Mouse (Mus musculus) embryonic facial prominence, embryonic 15.5 days (tissue): ENCODE results near the gene Hoxc10. TPM values are rescaled to one million over a fixed set of nuclear protein-coding genes. Genes with fewer than 3 reads are reported as not detected.

ENCODE experiments used
- ATAC-seq: fragments of 200-750 bp; cut with Nextera tagmentation; 2 replicates; pipeline ENCODE4 v1.8.0; 2017; ENCODE audit warnings: low read depth, moderate TSS enrichment; ENCODE audit not compliant: insufficient number of reproducible peaks, low FRiP score, low TSS enrichment
- H3K27ac ChIP-seq: fragments of 300-500 bp; sonication (generic); replicated peaks from 2 replicates; pipeline ENCODE4 v1.5.1; 2015; ENCODE audit warnings: mild to moderate bottlenecking, inconsistent platforms
- H3K27me3 ChIP-seq: fragments of 300-500 bp; sonication (generic); 2 replicates; pipeline ENCODE4 v1.6.1; 2015; ENCODE audit warnings: inconsistent platforms
- H3K36me3 ChIP-seq: fragments of 300-500 bp; sonication (generic); 2 replicates; pipeline ENCODE4 v1.6.1; 2015; ENCODE audit warnings: mild to moderate bottlenecking, inconsistent platforms
- H3K4me1 ChIP-seq: fragments of 300-500 bp; sonication (generic); 2 replicates; pipeline ENCODE4 v1.6.1; 2015; ENCODE audit warnings: inconsistent platforms
- H3K4me2 ChIP-seq: fragments of 300-500 bp; sonication (generic); replicated peaks from 2 replicates; pipeline ENCODE4 v1.6.1; 2015; ENCODE audit warnings: mild to moderate bottlenecking, inconsistent platforms
- H3K4me3 ChIP-seq: fragments of 300-500 bp; sonication (generic); replicated peaks from 2 replicates; pipeline ENCODE4 v1.5.1; 2015; ENCODE audit warnings: mild to moderate bottlenecking, inconsistent platforms
- H3K9ac ChIP-seq: fragments of 300-500 bp; sonication (generic); 2 replicates; pipeline ENCODE4 v1.6.1; 2015; ENCODE audit warnings: inconsistent platforms
- H3K9me3 ChIP-seq: fragments of 300-500 bp; sonication (generic); replicated peaks from 2 replicates; pipeline ENCODE4 v1.6.1; 2016; ENCODE audit warnings: inconsistent platforms
- WGBS: fragments of 180-500 bp; shearing (Covaris S2); methylation state at CpG from one replicate; pipeline ENCODE4 v1.1.7; 2015; 5-methylcytosine and 5-hydroxymethylcytosine counted together
- polyA plus RNA-seq: library from polyadenylated mRNA; unstranded; fragments of >200 nt; fragmentation: Nextera tagmentation; extraction: Ambion mirVana; gene quantifications from 2 replicates; pipeline ENCODE4 v1.2.1, GENCODE M21; 2015

Hoxc10 gene
- polyA plus RNA-seq, 1 experiment from 2014 or later, result not detected

DNA sequence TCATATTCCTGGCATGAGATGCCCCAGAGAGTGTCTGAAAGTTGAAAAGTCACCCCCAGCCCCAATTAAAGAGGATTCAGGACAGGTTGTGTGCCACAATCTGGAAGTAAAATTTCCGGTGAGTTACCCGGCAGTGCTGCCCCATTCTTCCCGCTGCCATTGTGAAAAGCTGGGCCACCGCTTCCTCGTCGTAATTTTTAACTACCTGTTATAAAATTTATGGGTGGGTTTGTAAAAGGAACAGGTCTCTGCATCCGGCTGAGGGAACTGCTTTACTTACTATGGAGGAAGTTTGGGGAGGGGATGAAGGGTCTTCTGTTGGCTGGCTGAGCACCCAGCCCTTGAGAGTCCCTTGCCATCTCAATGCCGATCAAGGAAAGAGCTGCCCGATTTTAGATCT is 30.0 kb downstream of the Hoxc10 start:
- H3K36me3 ChIP-seq, result no peaks in the 10 kb centered on the region
- H3K4me2 ChIP-seq, result no peak overlapping the region
- H3K27ac ChIP-seq, result no peak overlapping the region
- H3K27me3 ChIP-seq, result peaks cover 97% of the 10 kb centered on the region
- H3K4me3 ChIP-seq, result no peak overlapping the region
- no peak for ATAC-seq
- peaks cover 19% of the 10 kb centered on the region for H3K4me1 ChIP-seq
- no peak overlapping the region for H3K9ac ChIP-seq
- no peaks in the 10 kb centered on the region for H3K9me3 ChIP-seq
- 2% methylated on average over 9 of the region's 9 CpGs for WGBS

DNA sequence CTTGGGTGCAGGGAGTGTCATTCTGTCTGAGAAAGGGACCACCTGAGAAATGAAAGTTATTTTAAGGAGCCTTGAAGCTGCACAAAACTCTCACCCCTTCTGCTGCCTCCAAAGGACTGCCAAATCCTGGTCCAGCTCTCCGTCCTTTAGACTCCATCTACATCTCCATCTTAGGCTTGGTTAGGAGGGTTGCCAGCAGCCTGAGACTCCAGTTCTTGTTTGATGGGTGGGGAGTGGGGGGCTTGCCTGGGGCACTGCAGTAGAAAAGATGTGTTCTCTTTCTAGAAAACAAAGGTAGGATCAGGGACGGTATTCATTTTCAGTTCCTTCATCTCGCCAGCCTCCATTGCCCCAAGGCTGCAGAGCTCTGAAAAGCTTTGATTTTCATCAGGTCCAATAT is 30.8 kb downstream of the Hoxc10 start:
- peaks cover 97% of the 10 kb centered on the region for H3K27me3 ChIP-seq
- no peak overlapping the region for H3K27ac ChIP-seq
- WGBS, result 3% methylated on average over 3 of the region's 3 CpGs
- H3K4me3 ChIP-seq, result no peak overlapping the region
- no peaks in the 10 kb centered on the region for H3K9me3 ChIP-seq
- no peak for ATAC-seq
- no peak overlapping the region for H3K4me2 ChIP-seq
- H3K36me3 ChIP-seq, result no peaks in the 10 kb centered on the region
- H3K4me1 ChIP-seq, result peaks cover 19% of the 10 kb centered on the region
- H3K9ac ChIP-seq, result no peak overlapping the region

DNA sequence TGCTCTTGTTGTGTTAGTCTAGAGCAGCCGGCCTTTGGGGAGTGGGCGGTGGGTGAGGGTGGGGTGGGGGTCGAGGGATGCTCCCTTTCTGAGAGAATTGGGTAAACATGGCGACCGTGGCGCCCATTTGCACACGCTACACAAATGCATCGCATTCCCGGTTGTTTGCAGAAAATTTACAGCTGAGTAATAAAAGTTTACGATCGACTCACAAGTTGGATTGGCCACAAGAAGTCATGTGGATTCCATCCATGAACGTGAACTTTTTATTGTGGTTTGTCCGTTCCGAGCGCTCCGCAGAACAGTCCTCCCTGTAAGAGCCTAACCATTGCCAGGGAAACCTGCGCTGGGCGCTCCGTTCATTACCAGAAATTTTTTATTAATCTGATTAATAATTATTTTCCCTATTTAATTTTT is 31.4 kb downstream of the Hoxc10 start, which contains the start of gene Hoxc6:
Gene Hoxc6, plus strand, starts transcription at position 319 of the 417 bp plus-strand sequence.
- H3K27ac ChIP-seq, result no peak within 1 kb of the TSS
- no peaks in the 10 kb centered on the region for H3K9me3 ChIP-seq
- peaks cover 97% of the 10 kb centered on the region for H3K27me3 ChIP-seq
- no peak for ATAC-seq
- H3K9ac ChIP-seq, result no peak within 1 kb of the TSS
- peaks cover 19% of the 10 kb centered on the region for H3K4me1 ChIP-seq
- 2% methylated on average over 19 of the region's 19 CpGs for WGBS
- H3K36me3 ChIP-seq, result no peaks in the 10 kb centered on the region
- peak within 1 kb of the TSS; percentile 79 for H3K4me2 ChIP-seq
- peak within 1 kb of the TSS; percentile 47 for H3K4me3 ChIP-seq

DNA sequence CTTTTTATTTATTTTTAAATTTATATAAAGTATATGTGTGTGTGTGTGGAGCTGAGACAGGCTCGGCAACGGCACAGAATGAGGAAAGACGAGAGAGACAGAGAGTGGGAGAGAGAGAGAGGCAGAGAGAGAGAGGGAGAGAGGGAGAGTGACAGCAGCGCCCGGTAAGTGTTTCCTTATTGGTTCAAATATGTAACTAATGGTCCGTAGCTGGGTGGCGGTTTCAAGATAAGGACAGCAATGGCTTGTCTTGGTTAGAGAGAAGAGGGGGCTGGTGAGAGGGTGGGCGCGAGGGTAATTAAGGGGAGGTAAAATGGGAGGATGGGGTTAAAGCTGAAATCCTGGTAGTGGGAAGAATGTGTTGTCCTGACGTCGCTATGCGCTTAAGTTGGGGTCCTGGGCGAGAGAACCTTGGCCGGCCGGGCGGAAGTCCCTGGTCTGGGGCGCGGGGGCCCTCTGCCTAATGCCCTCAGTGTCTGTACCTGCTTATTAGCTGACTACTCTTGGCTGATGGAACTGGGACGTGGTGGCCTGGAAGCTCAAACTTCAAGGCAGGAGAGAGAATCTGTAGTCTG is 32.1 kb downstream of the Hoxc10 start:
- Histone ChIP-seq H3K9me3 (no peaks in the 10 kb centered on the region), H3K4me1 (peaks cover 19% of the 10 kb centered on the region), H3K4me2 (peak overlapping the region; percentile 79), H3K36me3 (no peaks in the 10 kb centered on the region), H3K27ac (no peak overlapping the region), H3K9ac (no peak overlapping the region), H3K27me3 (peaks cover 97% of the 10 kb centered on the region), H3K4me3 (peak overlapping the region; percentile 47)
- under 1% methylated on average over 19 of the region's 19 CpGs for WGBS
- ATAC-seq, result no peak

DNA sequence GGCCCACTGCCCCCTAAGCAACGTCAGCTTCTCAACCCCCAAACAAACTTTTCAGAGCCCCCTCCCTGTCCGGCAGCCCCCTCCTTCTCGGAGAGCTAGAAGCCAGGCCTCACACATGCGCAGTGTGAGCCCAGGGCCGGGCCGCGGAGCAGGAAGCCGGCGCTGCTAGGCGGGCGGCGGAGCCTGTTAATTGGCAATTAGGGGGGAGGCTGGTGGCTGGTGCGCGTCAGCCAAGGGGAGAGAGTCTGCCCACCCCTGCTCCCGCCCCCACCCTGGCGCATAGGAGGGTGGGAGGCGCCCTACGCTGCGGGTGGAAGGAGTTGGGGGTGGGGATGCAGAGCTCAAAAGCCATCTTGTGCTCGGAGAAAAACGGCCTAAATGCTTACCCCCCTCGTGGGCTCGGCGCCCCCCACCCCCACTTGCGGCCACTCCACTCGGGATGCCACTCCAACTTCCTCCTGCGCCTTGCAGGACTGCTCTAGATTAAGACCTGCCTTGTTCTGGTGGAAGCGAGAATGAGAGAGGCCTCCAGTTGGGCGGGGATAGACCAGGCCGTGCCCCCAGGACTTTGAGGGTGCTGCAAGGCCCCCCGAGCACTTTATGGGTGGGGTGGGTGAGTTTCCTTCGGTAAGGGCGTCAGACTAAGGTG is 32.7 kb downstream of the Hoxc10 start:
- Histone ChIP-seq H3K4me1 (peaks cover 19% of the 10 kb centered on the region), H3K27me3 (peaks cover 98% of the 10 kb centered on the region), H3K36me3 (no peaks in the 10 kb centered on the region), H3K9ac (peak overlapping the region; percentile 26), H3K9me3 (no peaks in the 10 kb centered on the region), H3K27ac (no peak overlapping the region), H3K4me2 (peak overlapping the region; percentile 79), H3K4me3 (peak overlapping the region; percentile 47)
- WGBS, result under 1% methylated on average over 33 of the region's 33 CpGs
- peak; percentile 47; the same call in 1 of the 2 replicates for ATAC-seq

DNA sequence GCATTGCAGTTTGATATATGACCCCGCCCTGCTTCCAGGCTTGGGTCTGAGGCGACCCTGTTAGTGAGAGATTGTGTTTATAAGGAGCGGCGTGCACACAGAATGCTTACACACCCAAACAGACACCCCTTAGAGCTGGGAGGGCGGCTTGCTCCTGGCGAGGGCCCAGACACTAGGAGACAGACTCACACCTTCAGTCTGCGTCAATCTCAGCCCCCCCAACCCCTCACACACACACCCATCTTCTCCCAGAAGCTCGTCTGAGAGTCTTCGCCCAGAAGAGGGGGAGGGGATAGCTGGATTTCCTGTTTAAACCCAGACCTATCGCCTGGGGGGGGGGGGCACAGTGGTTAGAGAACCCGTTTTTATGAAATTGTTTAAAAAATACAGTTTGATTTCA is 33.4 kb downstream of the Hoxc10 start:
- Histone ChIP-seq H3K27ac (no peak overlapping the region), H3K4me3 (peak overlapping the region; percentile 47), H3K4me2 (peak overlapping the region; percentile 79; the same call in 1 of the 2 replicates), H3K27me3 (peaks cover 98% of the 10 kb centered on the region), H3K9ac (no peak overlapping the region), H3K4me1 (peaks cover 19% of the 10 kb centered on the region), H3K36me3 (no peaks in the 10 kb centered on the region), H3K9me3 (no peaks in the 10 kb centered on the region)
- WGBS, result 2% methylated on average over 11 of the region's 11 CpGs
- ATAC-seq, result 0 out of 2 replicates have a peak, but pooled peaks have one; percentile 19

DNA sequence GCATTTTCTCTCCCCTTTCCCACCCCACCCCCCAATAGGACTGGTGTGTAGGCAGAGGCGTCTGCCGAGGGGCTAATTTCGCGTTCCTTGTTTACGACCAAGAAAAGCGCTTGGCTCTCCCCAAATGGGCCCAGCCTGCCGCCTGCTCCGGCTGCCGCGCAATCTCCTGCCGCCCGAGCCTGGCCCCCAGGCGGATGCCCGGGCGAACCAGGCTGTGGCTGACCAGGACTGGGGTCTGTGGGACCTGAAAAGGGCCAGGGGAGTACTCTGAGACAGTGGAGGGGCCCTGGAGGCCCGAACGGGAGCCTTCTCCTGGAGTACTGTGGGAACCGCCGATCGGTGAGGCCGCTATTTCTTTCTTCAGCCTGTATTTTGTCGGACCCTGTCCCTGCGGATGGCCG is 33.9 kb downstream of the Hoxc10 start:
- Histone ChIP-seq H3K27ac (no peak overlapping the region), H3K4me1 (peaks cover 19% of the 10 kb centered on the region), H3K27me3 (peaks cover 98% of the 10 kb centered on the region), H3K9me3 (no peaks in the 10 kb centered on the region), H3K4me2 (no peak overlapping the region), H3K9ac (no peak overlapping the region), H3K4me3 (0 out of 2 replicates have a peak overlapping the region, but pooled peaks have one; percentile 10), H3K36me3 (no peaks in the 10 kb centered on the region)
- ATAC-seq, result no peak
- 2% methylated on average over 24 of the region's 24 CpGs for WGBS

DNA sequence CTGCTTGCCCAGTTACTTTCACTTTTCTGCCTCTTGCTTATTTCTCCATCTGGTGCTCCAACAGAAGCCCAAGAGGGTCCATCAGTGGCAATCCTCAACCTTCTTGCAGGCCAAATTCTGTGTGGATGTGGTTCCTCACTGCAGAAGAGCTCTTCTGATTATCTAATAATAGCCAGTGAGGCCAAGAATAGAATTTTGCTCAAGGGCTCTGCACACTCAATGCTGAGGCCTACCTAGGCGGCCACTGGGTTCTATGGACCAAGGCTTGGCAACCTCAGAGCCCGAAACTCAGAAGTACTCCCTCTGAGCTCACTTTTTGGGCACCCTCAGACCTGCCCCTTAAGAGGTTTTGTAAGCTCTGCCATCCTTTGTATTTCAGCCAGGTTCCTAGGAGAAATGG is 34.8 kb downstream of the Hoxc10 start:
- H3K4me3 ChIP-seq, result no peak overlapping the region
- WGBS, result 13% methylated on average over 2 of the region's 2 CpGs

DNA sequence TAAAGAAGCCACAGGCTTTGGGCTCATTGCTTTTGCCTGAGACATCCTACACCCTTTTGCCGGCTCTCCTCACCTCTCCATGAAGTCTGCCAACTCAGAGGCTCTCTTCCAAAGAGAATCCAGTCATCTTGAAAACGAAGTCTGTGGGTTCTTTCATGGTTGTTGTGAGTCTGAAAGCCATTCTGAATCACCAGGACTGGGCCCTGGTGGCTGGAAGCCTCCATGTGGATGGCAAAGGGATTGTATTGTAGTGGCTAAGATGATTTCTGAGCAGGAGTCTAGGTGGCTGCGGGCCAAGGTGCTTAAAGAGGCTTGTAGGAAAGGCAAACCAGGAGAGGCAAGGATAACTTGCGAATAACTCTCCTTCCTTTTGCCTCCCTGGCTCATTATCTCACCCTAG is 35.6 kb downstream of the Hoxc10 start:
- Histone ChIP-seq H3K4me3 (no peak overlapping the region), H3K9ac (no peak overlapping the region), H3K27me3 (peaks cover 98% of the 10 kb centered on the region), H3K4me2 (no peak overlapping the region), H3K4me1 (peaks cover 19% of the 10 kb centered on the region), H3K36me3 (no peaks in the 10 kb centered on the region), H3K9me3 (no peaks in the 10 kb centered on the region), H3K27ac (no peak overlapping the region)
- WGBS, result 9% methylated on average over 4 of the region's 4 CpGs
- no peak for ATAC-seq

More for the DNA sequence above, 34.8 kb downstream of the Hoxc10 start:
- Histone ChIP-seq H3K4me1 (peaks cover 19% of the 10 kb centered on the region), H3K27me3 (peaks cover 98% of the 10 kb centered on the region), H3K9ac (no peak overlapping the region), H3K27ac (no peak overlapping the region), H3K4me2 (no peak overlapping the region), H3K36me3 (no peaks in the 10 kb centered on the region), H3K9me3 (no peaks in the 10 kb centered on the region)
- no peak for ATAC-seq

DNA sequence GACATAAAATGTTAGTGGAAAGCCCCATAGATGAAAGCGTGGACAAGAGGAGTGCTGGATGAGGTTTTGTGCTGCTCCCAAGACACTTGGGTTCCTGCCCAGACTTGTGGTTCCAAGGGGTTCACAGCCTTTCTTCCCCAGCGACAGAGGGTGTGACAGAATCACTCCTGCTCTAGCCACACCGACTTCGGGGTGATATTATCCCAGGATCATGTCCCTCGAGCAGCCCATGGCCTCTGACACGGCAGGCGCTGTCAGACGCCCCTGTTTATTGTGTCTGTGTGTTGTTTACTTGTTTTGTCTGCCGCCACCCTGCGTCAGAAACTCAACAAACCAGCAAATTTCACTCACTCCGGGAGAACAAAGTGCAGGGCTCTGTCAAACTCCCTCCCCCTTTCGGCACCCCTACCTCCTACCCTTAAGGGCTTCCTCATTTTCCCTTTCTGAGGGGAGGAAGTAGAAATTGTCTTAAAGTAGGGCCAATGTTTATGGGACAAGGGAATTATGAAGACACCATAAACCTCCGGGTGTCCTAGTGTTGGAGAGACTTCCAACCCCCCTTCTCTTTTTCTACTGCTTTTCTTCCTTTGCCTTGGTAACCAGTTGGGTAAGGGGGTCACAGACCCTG is 36.3 kb downstream of the Hoxc10 start:
- no peak overlapping the region for H3K4me3 ChIP-seq
- no peak overlapping the region for H3K27ac ChIP-seq
- H3K9ac ChIP-seq, result no peak overlapping the region
- 5% methylated on average over 13 of the region's 13 CpGs for WGBS
- no peaks in the 10 kb centered on the region for H3K36me3 ChIP-seq
- H3K9me3 ChIP-seq, result no peaks in the 10 kb centered on the region
- ATAC-seq, result no peak
- peaks cover 19% of the 10 kb centered on the region for H3K4me1 ChIP-seq
- no peak overlapping the region for H3K4me2 ChIP-seq
- peaks cover 98% of the 10 kb centered on the region for H3K27me3 ChIP-seq

DNA sequence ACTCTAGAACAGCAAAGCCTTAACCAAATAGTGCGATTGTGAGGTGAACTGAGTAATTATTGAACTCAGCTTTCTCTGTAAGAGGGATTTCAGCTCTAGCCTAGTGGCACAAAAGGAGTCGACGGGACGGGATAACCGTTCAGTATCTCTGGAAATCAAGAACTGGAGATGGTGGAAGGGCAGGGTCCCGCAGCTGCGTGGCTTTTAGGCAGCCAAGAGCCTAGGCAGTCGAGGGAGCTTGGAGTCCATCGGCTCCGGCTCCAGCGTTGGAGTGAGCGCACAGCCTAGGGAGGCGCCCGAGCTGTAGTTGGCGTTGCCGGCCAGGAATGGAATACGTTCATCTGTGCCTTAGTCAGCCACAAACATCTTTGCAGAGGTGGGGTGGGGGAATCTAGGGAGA is 38.7 kb downstream of the Hoxc10 start:
- no peak overlapping the region for H3K4me3 ChIP-seq
- no peaks in the 10 kb centered on the region for H3K9me3 ChIP-seq
- under 1% methylated on average over 17 of the region's 17 CpGs for WGBS
- no peak overlapping the region for H3K27ac ChIP-seq
- no peaks in the 10 kb centered on the region for H3K36me3 ChIP-seq
- H3K4me2 ChIP-seq, result no peak overlapping the region
- H3K4me1 ChIP-seq, result peaks cover 3% of the 10 kb centered on the region
- H3K9ac ChIP-seq, result no peak overlapping the region
- no peak for ATAC-seq
- H3K27me3 ChIP-seq, result peaks cover 98% of the 10 kb centered on the region
